Mouse (Mus musculus): Measurements from ENCODE around the gene Sox5. TPM values are rescaled to one million over a fixed set of nuclear protein-coding genes. Genes with fewer than 3 reads are reported as not detected.

Gene Sox5
- polyA plus RNA-seq (2015; fragmentation: Nextera tagmentation; extraction: Ambion mirVana), result 152 and 198 TPM in 2 replicates

DNA sequence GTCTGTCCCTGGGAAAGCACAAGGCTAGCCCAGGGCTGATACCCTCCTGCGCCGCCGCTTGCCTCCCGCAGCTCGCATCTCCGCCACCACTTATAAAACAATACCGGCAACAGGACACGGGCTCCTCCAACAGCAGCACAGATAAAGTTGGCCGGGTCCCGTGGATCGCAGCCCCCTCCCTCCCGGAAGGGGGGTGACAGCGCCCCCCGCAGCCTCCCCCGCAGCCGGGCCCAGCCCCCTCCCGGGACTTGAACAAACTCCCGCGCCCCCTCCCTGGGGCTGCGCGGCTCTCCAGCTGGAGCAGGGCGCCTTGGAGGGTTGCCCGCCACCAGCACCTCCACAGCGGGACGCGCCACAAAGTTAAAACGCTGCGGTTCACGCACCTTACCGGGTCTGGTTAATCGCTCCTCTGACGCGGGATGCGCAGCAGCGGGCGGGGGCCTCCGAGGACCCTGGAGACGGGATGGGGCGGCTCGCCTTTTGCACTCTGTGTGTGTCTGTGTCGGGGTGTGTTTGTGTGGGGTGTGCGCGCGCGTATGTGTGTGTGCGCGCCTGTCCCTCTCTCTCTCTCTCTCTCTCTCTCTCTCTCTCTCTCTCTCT, at the start of gene Sox5:
Sox5 (minus strand) TSS at position 547 of the 600 bp plus-strand sequence.
- Histone ChIP-seq H3K9ac (peak within 1 kb of the TSS; percentile 81), H3K27ac (peak within 1 kb of the TSS; percentile 66), H3K4me1 (peaks cover 28% of the 10 kb centered on the region), H3K27me3 (peaks cover 11% of the 10 kb centered on the region), H3K36me3 (ENCODE audit: poor library complexity, severe bottlenecking) (no peaks in the 10 kb centered on the region), H3K4me3 (peak within 1 kb of the TSS; percentile 75), H3K9me3 (replicated peaks) (no peaks in the 10 kb centered on the region), H3K4me2 (peak within 1 kb of the TSS; percentile 92)
- under 1% methylated on average over 41 of the region's 47 CpGs for WGBS
- ATAC-seq, result peak; percentile 82

DNA sequence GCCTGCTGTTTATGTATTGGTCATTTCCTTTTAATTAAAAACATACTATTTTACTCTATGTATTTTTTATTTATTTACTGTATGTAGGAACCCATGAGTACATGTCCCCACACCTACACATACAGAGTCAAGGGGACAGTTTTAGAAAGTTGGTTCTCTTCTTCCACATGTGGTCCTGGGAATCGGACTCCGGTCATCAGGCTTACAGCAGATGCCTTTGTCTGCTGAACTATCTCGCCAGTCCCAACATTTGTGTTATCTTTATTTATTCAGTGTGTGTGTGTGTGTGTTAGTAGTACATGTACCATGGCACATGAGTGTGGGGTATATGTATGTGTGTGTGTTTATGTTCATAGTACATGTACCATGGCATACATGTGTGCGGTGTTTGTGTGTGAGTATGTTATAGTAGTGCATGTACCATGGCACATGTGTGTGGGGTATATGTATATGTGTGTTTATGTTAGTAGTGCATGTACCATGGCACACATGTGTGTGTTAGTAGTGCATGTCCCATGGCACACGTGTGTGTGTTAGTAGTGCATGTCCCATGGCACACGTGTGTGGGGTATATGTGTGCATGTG, 43.3 kb upstream of the Sox5 start:
- H3K4me2 ChIP-seq, result no peak overlapping the region
- H3K27me3 ChIP-seq, result no peaks in the 10 kb centered on the region
- ATAC-seq, result no peak
- no peak overlapping the region for H3K27ac ChIP-seq
- H3K4me3 ChIP-seq, result no peak overlapping the region
- H3K36me3 ChIP-seq (ENCODE audit: poor library complexity, severe bottlenecking), result no peaks in the 10 kb centered on the region
- no peaks in the 10 kb centered on the region for H3K4me1 ChIP-seq
- no peak overlapping the region for H3K9ac ChIP-seq
- WGBS, result 98% methylated on average over 6 of the region's 6 CpGs
- H3K9me3 ChIP-seq (replicated peaks), result no peaks in the 10 kb centered on the region

DNA sequence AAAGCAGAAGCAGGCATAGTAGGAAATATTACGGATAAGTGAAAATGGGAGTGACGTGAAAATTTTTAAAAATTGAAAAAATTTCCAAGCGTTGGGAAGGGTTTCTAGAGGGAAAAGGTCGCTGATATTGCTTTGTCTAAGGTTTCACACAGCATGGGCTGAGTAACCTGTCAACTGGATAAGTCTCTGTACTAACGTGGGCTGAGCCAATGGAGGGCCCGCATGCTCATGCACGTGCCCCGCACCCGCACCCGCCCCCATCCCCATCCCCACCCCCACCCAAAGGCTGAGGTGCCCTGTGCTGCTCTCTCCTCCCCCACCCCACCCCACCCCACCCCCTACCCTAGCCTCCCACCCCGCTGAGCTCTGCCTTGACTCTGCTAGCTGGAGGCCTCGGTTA, 42.4 kb upstream of the Sox5 start:
- Histone ChIP-seq H3K4me1 (no peaks in the 10 kb centered on the region), H3K36me3 (ENCODE audit: poor library complexity, severe bottlenecking) (no peaks in the 10 kb centered on the region), H3K9ac (no peak overlapping the region), H3K4me2 (no peak overlapping the region), H3K9me3 (replicated peaks) (no peaks in the 10 kb centered on the region), H3K27ac (no peak overlapping the region), H3K4me3 (no peak overlapping the region), H3K27me3 (no peaks in the 10 kb centered on the region)
- 70% methylated on average over 12 of the region's 12 CpGs for WGBS
- no peak for ATAC-seq

DNA sequence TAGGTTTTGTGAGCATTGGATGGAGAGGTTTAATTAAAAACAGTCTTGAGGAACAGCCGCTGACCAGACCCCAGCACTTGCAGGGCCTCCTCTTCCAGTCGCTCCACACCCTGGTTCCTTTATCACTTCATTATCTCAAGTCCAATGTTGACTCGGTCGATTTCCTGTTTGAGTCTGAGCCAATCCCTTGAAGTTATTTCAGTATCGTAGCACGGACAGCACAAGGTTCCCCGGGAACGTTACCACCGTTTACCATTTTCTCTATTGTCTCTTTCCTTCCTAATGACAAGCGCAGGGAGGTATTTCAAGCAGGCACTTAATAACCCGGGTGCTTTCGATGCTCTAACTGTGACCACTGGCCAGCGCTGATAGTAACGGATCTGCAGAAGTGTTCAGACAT, 40.8 kb upstream of the Sox5 start:
- Histone ChIP-seq H3K4me2 (no peak overlapping the region), H3K36me3 (ENCODE audit: poor library complexity, severe bottlenecking) (no peaks in the 10 kb centered on the region), H3K9me3 (replicated peaks) (no peaks in the 10 kb centered on the region), H3K9ac (no peak overlapping the region), H3K27ac (no peak overlapping the region), H3K4me1 (no peaks in the 10 kb centered on the region), H3K27me3 (no peaks in the 10 kb centered on the region), H3K4me3 (no peak overlapping the region)
- 69% methylated on average over 14 of the region's 14 CpGs for WGBS
- ATAC-seq, result no peak

DNA sequence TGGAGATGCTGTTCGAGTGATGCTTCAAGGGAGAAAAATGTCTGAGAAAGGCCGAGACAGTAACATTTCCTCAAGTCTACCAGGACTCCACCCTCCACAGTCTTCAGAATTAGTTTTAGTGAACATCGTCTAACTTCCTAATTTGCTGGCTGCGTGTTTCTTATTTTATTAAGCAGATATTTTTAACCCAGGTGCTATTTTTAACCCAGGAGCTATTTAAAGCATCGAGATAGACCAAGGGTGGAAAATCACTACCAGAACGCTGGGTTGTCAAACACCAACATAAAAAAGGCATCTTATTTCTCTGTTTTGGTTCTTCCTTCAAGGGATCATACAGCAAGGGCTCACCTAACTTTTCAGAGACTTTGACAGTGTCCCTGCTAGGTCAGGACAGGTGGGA, 39.2 kb upstream of the Sox5 start:
- H3K9ac ChIP-seq, result no peak overlapping the region
- no peak overlapping the region for H3K4me2 ChIP-seq
- no peaks in the 10 kb centered on the region for H3K27me3 ChIP-seq
- H3K27ac ChIP-seq, result no peak overlapping the region
- WGBS, result 93% methylated on average over 6 of the region's 6 CpGs
- no peaks in the 10 kb centered on the region for H3K36me3 ChIP-seq (ENCODE audit: poor library complexity, severe bottlenecking)
- H3K4me1 ChIP-seq, result no peaks in the 10 kb centered on the region
- no peak for ATAC-seq
- no peak overlapping the region for H3K4me3 ChIP-seq
- H3K9me3 ChIP-seq (replicated peaks), result no peaks in the 10 kb centered on the region

DNA sequence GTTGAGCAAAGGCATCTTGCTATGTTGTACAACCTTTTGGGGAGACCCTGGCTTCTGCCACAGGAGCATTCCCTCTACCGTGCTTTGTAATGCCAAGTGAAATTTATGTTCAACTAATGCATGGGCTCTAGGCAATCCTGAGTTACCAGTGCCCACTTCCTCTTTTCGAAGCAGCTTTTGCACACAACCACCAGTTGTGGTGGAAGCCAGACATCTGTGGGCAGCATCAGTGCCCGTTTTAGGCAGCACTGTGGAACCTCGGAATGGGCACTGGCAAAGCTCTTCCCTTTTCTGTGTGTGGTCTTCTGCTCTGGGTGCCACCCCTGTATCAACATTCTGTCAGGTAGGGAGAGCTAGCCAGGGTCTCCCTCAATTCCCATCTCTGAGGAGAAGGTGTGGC, 36.2 kb upstream of the Sox5 start:
- H3K27me3 ChIP-seq, result no peaks in the 10 kb centered on the region
- no peak overlapping the region for H3K4me3 ChIP-seq
- H3K4me2 ChIP-seq, result no peak overlapping the region
- H3K4me1 ChIP-seq, result peaks cover 11% of the 10 kb centered on the region
- no peaks in the 10 kb centered on the region for H3K36me3 ChIP-seq (ENCODE audit: poor library complexity, severe bottlenecking)
- no peak overlapping the region for H3K9ac ChIP-seq
- no peak for ATAC-seq
- no peaks in the 10 kb centered on the region for H3K9me3 ChIP-seq (replicated peaks)
- 94% methylated on average over 4 of the region's 4 CpGs for WGBS
- H3K27ac ChIP-seq, result no peak overlapping the region

DNA sequence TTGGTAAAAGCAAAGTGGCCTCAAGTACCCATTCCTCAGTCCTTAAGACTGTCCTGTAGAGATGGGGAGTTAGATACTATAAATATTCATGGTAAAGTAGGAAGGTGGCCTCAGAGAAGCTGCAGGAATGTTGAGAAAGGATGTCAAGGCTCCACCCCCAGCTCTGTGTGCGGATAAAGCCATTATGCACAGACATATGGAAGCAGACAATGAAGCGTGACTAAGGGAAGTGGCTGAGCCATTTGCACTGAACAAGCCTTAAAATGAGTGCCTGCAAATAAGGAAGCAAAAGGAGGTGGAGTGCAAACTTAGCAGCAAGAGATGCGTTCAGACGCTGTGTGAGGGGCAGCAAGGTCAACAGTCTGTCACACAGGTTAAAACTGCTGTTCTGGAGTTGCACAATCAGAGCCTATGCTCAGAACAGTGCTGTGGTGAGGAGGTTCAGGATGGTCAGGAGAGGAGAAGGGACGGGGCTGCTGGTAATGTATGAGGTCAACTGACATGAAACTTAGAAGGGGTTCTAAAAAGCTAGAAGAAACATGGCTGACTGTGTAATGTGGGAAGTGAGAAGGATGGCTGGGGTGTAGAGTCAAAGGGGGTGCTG, 35.7 kb upstream of the Sox5 start:
- WGBS, result 81% methylated on average over 5 of the region's 5 CpGs
- no peak overlapping the region for H3K4me2 ChIP-seq
- no peak for ATAC-seq
- no peak overlapping the region for H3K27ac ChIP-seq
- H3K36me3 ChIP-seq (ENCODE audit: poor library complexity, severe bottlenecking), result no peaks in the 10 kb centered on the region
- no peaks in the 10 kb centered on the region for H3K9me3 ChIP-seq (replicated peaks)
- H3K4me1 ChIP-seq, result peaks cover 11% of the 10 kb centered on the region
- no peaks in the 10 kb centered on the region for H3K27me3 ChIP-seq
- H3K4me3 ChIP-seq, result no peak overlapping the region
- H3K9ac ChIP-seq, result no peak overlapping the region

DNA sequence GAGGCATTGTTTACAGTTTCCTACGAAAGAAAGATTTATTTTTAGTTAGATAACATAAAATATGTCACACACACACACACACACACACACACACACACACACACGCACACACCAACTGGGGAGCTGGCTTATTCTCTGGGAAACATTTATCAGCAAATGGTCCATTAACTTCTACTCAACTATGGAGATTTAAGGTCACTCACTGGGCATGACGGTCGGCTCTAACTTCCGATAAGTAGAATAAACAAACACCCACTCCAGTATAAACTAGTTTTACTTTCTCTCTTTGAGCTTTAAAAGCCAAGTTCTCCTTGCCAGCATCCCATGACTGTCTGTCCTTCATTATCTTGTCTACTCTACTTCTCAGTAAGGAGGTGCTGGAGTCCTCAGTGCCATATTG, 33.8 kb upstream of the Sox5 start:
- H3K4me3 ChIP-seq, result no peak overlapping the region
- no peak overlapping the region for H3K9ac ChIP-seq
- 91% methylated on average over 5 of the region's 5 CpGs for WGBS
- no peak overlapping the region for H3K4me2 ChIP-seq
- H3K4me1 ChIP-seq, result peaks cover 11% of the 10 kb centered on the region
- no peaks in the 10 kb centered on the region for H3K9me3 ChIP-seq (replicated peaks)
- H3K36me3 ChIP-seq (ENCODE audit: poor library complexity, severe bottlenecking), result no peaks in the 10 kb centered on the region
- no peak overlapping the region for H3K27ac ChIP-seq
- H3K27me3 ChIP-seq, result no peaks in the 10 kb centered on the region
- no peak for ATAC-seq

DNA sequence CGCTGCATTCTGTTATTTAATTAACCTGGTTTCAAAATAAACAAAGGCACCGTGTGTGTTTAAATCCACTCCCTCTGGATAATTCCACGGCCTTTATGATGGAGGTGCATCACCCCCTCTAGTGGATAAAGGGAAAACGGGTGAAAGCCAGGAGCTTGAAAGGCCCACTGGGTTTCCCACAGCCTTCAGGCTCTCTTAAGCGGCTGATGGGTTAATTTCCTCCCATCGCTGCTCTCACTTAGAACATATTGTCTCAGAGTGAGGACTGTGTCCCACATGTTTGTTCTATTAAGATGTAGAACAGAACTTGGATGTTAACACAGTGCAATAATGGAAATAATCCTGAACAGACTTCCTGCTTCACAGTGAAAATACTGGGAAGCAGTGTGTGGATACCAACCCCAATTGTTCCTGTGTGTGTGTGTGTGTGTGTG, 33.2 kb upstream of the Sox5 start:
- Histone ChIP-seq H3K27ac (no peak overlapping the region), H3K36me3 (ENCODE audit: poor library complexity, severe bottlenecking) (no peaks in the 10 kb centered on the region), H3K4me2 (no peak overlapping the region; the same call in 1 of the 2 replicates), H3K9ac (no peak overlapping the region), H3K9me3 (replicated peaks) (no peaks in the 10 kb centered on the region), H3K4me3 (no peak overlapping the region), H3K27me3 (no peaks in the 10 kb centered on the region), H3K4me1 (peaks cover 11% of the 10 kb centered on the region)
- WGBS, result 2% methylated on average over 6 of the region's 6 CpGs
- peak; percentile 83 for ATAC-seq

DNA sequence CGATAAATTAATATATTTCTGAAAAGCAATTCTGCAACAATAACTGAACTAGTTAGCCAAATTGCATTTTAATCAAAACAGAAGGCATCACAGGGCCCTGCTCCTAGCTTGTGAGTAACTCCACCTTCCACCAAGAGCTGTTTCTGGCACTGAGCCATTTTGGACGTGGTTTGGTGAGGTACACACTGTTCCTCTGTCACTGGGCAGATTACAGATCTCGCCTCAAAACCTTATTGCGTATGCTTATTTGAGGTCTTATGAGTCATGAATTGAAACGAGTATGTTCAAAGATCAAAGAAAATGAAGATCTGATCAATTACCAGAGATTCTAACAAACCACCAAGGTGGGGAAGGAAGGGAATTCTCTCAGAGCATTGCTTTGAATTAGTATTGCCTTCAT, 22.5 kb upstream of the Sox5 start:
- no peak overlapping the region for H3K4me3 ChIP-seq
- no peaks in the 10 kb centered on the region for H3K27me3 ChIP-seq
- peaks cover 8% of the 10 kb centered on the region; the same call in 1 of the 2 replicates for H3K9me3 ChIP-seq (replicated peaks)
- H3K36me3 ChIP-seq (ENCODE audit: poor library complexity, severe bottlenecking), result no peaks in the 10 kb centered on the region
- H3K4me1 ChIP-seq, result no peaks in the 10 kb centered on the region
- H3K4me2 ChIP-seq, result no peak overlapping the region
- no peak overlapping the region for H3K9ac ChIP-seq
- ATAC-seq, result no peak
- 86% methylated on average over 5 of the region's 5 CpGs for WGBS
- no peak overlapping the region for H3K27ac ChIP-seq

DNA sequence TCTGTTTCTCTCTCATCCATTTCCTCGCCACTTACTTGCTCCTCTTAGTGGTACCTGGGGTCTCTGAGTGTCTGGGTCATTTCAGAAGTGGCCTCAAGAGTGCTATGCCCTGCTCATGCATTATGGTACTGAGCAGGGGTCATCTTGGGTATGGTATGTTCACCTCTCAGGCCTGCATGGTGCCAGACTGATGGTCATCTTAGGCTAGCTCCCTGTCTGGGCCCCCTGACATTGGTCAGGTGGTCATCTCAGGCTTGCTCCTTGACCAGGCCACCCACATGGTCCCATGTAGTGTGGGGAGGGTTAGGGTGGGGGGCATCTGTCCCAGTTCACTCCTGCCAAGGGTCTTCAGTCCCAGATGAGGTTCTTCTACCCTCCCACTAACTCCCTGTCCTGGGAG, 21.3 kb upstream of the Sox5 start:
- H3K27me3 ChIP-seq, result no peaks in the 10 kb centered on the region
- no peak for ATAC-seq
- no peaks in the 10 kb centered on the region for H3K4me1 ChIP-seq
- peaks cover 8% of the 10 kb centered on the region; the same call in 1 of the 2 replicates for H3K9me3 ChIP-seq (replicated peaks)
- no peak overlapping the region for H3K4me3 ChIP-seq
- no peak overlapping the region for H3K27ac ChIP-seq
- 97% methylated on average over 1 of the region's 1 CpGs for WGBS
- no peaks in the 10 kb centered on the region for H3K36me3 ChIP-seq (ENCODE audit: poor library complexity, severe bottlenecking)
- H3K4me2 ChIP-seq, result no peak overlapping the region
- H3K9ac ChIP-seq, result no peak overlapping the region

DNA sequence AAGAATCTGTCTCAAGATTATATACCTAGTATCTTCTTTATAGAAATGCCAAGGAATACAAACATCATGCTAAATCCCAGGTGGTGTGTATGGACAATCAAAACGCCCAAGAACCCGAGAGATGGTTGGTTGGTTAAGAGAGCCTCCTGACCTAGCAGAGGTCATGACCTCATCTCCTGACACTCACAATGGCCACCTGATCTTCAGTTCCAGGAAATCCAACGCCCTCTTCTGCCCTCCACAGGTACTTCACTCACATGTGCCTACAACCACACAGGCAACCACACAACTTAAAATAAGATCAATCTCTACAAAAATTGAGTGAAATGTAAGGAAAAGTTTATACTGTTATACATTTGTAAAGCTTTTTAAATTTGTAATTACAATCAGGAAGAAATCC, 12.6 kb upstream of the Sox5 start:
- ATAC-seq, result no peak
- Histone ChIP-seq H3K27ac (no peak overlapping the region), H3K36me3 (ENCODE audit: poor library complexity, severe bottlenecking) (no peaks in the 10 kb centered on the region), H3K4me1 (no peaks in the 10 kb centered on the region), H3K4me2 (no peak overlapping the region), H3K9ac (no peak overlapping the region), H3K27me3 (no peaks in the 10 kb centered on the region), H3K9me3 (replicated peaks) (no peaks in the 10 kb centered on the region), H3K4me3 (no peak overlapping the region)
- WGBS, result 79% methylated on average over 3 of the region's 3 CpGs

Measured in forebrain, embryonic 13.5 days (tissue).